Mouse (Mus musculus) liver, embryonic 14.5 days (tissue): Measurements from ENCODE around the gene Smyd2.
A peak's percentile ranks its signal among the peaks of the same experiment; 100 is the strongest.

Source experiments
- CTCF ChIP-seq: IDR thresholded peaks from 2 replicates; pipeline ENCODE4 v1.5.1; 2016; ENCODE audit warnings: antibody characterized with exemption, low read depth, control low read depth
- EP300 ChIP-seq: IDR thresholded peaks from 2 replicates; pipeline ENCODE4 v1.6.1; 2016; ENCODE audit warnings: antibody characterized with exemption, low read depth

GRCm38 (mm10) chr1:189866621-189867020 lies 55.5 kb downstream of the Smyd2 start:
- TF ChIP-seq CTCF, result no peak
- peak; percentile 74 for TF ChIP-seq EP300
